Mouse (Mus musculus) limb, embryonic 12.5 days (tissue): ENCODE results near the gene Wars. TPM values are rescaled to one million over a fixed set of nuclear protein-coding genes. Genes with fewer than 3 reads are reported as not detected.

Experiments used
- ATAC-seq: fragments of 200-750 bp; cut with Nextera tagmentation; 2 replicates; pipeline ENCODE4 v1.8.0; 2017; ENCODE audit warnings: low read depth, moderate TSS enrichment; ENCODE audit not compliant: insufficient number of reproducible peaks, insufficient read depth, low FRiP score, low TSS enrichment
- H3K27ac ChIP-seq: fragments of 300-500 bp; sonication (generic); 2 replicates; pipeline ENCODE4 v1.5.1; 2016; ENCODE audit warnings: mild to moderate bottlenecking, moderate library complexity
- H3K27me3 ChIP-seq: fragments of 300-500 bp; sonication (generic); 2 replicates; pipeline ENCODE4 v1.6.1; 2016; ENCODE audit warnings: mild to moderate bottlenecking, moderate library complexity
- H3K36me3 ChIP-seq: fragments of 300-500 bp; sonication (generic); 2 replicates; pipeline ENCODE4 v1.6.1; 2016; ENCODE audit warnings: mild to moderate bottlenecking, moderate library complexity
- H3K4me1 ChIP-seq: fragments of 300-500 bp; sonication (generic); replicated peaks from 2 replicates; pipeline ENCODE4 v1.6.1; 2016
- H3K4me2 ChIP-seq: fragments of 300-500 bp; sonication (generic); 2 replicates; pipeline ENCODE4 v1.6.1; 2016; ENCODE audit warnings: mild to moderate bottlenecking, moderate library complexity
- H3K4me3 ChIP-seq: fragments of 300-500 bp; sonication (generic); replicated peaks from 2 replicates; pipeline ENCODE4 v1.5.1; 2016; ENCODE audit warnings: mild to moderate bottlenecking
- H3K9ac ChIP-seq: fragments of 300-500 bp; sonication (generic); replicated peaks from 2 replicates; pipeline ENCODE4 v1.6.1; 2016; ENCODE audit warnings: mild to moderate bottlenecking, moderate library complexity
- H3K9me3 ChIP-seq: fragments of 300-500 bp; sonication (generic); 2 replicates; pipeline ENCODE4 v1.6.1; 2016; ENCODE audit warnings: mild to moderate bottlenecking, moderate library complexity
- WGBS: fragments of 180-500 bp; shearing (Covaris S2); methylation state at CpG from one replicate; pipeline ENCODE4 v1.1.7; 2016; 5-methylcytosine and 5-hydroxymethylcytosine counted together
- polyA plus RNA-seq: library from polyadenylated mRNA; unstranded; fragments of >200 nt; fragmentation: Nextera tagmentation; extraction: Ambion mirVana; gene quantifications from 2 replicates; pipeline ENCODE4 v1.2.1, GENCODE M21; 2016

Wars gene
- polyA plus RNA-seq: 97.0 and 98.2 TPM in 2 replicates

GRCm38 (mm10) chr12:108893715-108894431 lies at the start of gene Wars:
Gene Wars, minus strand, starts transcription at chr12:108894174.
- no peak within 1 kb of the TSS for H3K27ac ChIP-seq
- whole genome bisulfite sequencing: 1% methylated on average over 56 of the region's 58 CpGs
- H3K9me3 ChIP-seq: no peaks in the 10 kb centered on the region
- no peaks in the 10 kb centered on the region for H3K27me3 ChIP-seq
- H3K9ac ChIP-seq: peak within 1 kb of the TSS; percentile 72
- ATAC-seq: peak; percentile 99
- H3K4me2 ChIP-seq: peak within 1 kb of the TSS; percentile 97
- peak within 1 kb of the TSS; percentile 88 for H3K4me3 ChIP-seq
- H3K4me1 ChIP-seq: peaks cover 21% of the 10 kb centered on the region
- peaks cover 19% of the 10 kb centered on the region; the same call in 1 of the 2 replicates for H3K36me3 ChIP-seq

GRCm38 (mm10) chr12:108942203-108942923 lies 48.4 kb upstream of the Wars start:
- Histone ChIP-seq H3K4me1 (peaks cover 4% of the 10 kb centered on the region), H3K36me3 (no peaks in the 10 kb centered on the region), H3K4me3 (no peak overlapping the region), H3K9ac (no peak overlapping the region), H3K27ac (no peak overlapping the region), H3K27me3 (no peaks in the 10 kb centered on the region), H3K4me2 (no peak overlapping the region), H3K9me3 (no peaks in the 10 kb centered on the region)
- 84% methylated on average over 14 of the region's 14 CpGs for WGBS
- ATAC-seq: no peak

GRCm38 (mm10) chr12:108941282-108941681 lies 47.3 kb upstream of the Wars start:
- Histone ChIP-seq H3K4me3 (no peak overlapping the region), H3K4me2 (no peak overlapping the region), H3K9ac (no peak overlapping the region), H3K4me1 (peaks cover 10% of the 10 kb centered on the region), H3K27ac (no peak overlapping the region), H3K36me3 (no peaks in the 10 kb centered on the region), H3K9me3 (no peaks in the 10 kb centered on the region), H3K27me3 (no peaks in the 10 kb centered on the region)
- WGBS: 54% methylated on average over 2 of the region's 2 CpGs
- no peak for ATAC-seq

GRCm38 (mm10) chr12:108940255-108940654 lies 46.3 kb upstream of the Wars start:
- no peaks in the 10 kb centered on the region for H3K27me3 ChIP-seq
- H3K27ac ChIP-seq: no peak overlapping the region
- H3K9me3 ChIP-seq: no peaks in the 10 kb centered on the region
- 68% methylated on average over 1 of the region's 1 CpGs for WGBS
- no peak for ATAC-seq
- no peaks in the 10 kb centered on the region for H3K36me3 ChIP-seq
- H3K9ac ChIP-seq: no peak overlapping the region
- no peak overlapping the region for H3K4me3 ChIP-seq
- H3K4me1 ChIP-seq: peaks cover 10% of the 10 kb centered on the region
- H3K4me2 ChIP-seq: no peak overlapping the region

- H3K27me3 ChIP-seq: no peaks in the 10 kb centered on the region
- H3K36me3 ChIP-seq: no peaks in the 10 kb centered on the region
- peaks cover 12% of the 10 kb centered on the region for H3K4me1 ChIP-seq
- no peak overlapping the region for H3K27ac ChIP-seq
- H3K4me2 ChIP-seq: no peak overlapping the region
- H3K9me3 ChIP-seq: no peaks in the 10 kb centered on the region
- WGBS: 86% methylated on average over 9 of the region's 9 CpGs
- ATAC-seq: no peak
- H3K4me3 ChIP-seq: no peak overlapping the region
- no peak overlapping the region for H3K9ac ChIP-seq
These were observed 45.3 kb upstream of the Wars start for GRCm38 (mm10) chr12:108939317-108939716.

- 86% methylated on average over 5 of the region's 5 CpGs for WGBS
- H3K4me1 ChIP-seq: peaks cover 17% of the 10 kb centered on the region
- no peak overlapping the region for H3K4me2 ChIP-seq
- H3K27ac ChIP-seq: no peak overlapping the region
- no peak overlapping the region for H3K9ac ChIP-seq
- ATAC-seq: no peak
- no peaks in the 10 kb centered on the region for H3K36me3 ChIP-seq
- H3K27me3 ChIP-seq: no peaks in the 10 kb centered on the region
- H3K4me3 ChIP-seq: no peak overlapping the region
- no peaks in the 10 kb centered on the region for H3K9me3 ChIP-seq
These were observed 44.9 kb upstream of the Wars start for GRCm38 (mm10) chr12:108938844-108939243.

GRCm38 (mm10) chr12:108937506-108937905 lies 43.5 kb upstream of the Wars start:
- H3K4me1 ChIP-seq: peaks cover 21% of the 10 kb centered on the region
- no peak overlapping the region for H3K4me2 ChIP-seq
- H3K27me3 ChIP-seq: no peaks in the 10 kb centered on the region
- WGBS: 59% methylated on average over 4 of the region's 4 CpGs
- no peak overlapping the region for H3K4me3 ChIP-seq
- no peaks in the 10 kb centered on the region for H3K36me3 ChIP-seq
- no peak overlapping the region for H3K27ac ChIP-seq
- H3K9ac ChIP-seq: no peak overlapping the region
- H3K9me3 ChIP-seq: no peaks in the 10 kb centered on the region
- no peak for ATAC-seq

- no peak overlapping the region for H3K4me3 ChIP-seq
- no peak overlapping the region for H3K27ac ChIP-seq
- 50% methylated on average over 6 of the region's 6 CpGs for WGBS
- H3K4me1 ChIP-seq: peaks cover 24% of the 10 kb centered on the region
- no peaks in the 10 kb centered on the region for H3K36me3 ChIP-seq
- ATAC-seq: no peak
- H3K9me3 ChIP-seq: no peaks in the 10 kb centered on the region
- H3K9ac ChIP-seq: no peak overlapping the region
- H3K4me2 ChIP-seq: no peak overlapping the region
- no peaks in the 10 kb centered on the region for H3K27me3 ChIP-seq
These were observed 42.9 kb upstream of the Wars start for GRCm38 (mm10) chr12:108936834-108937233.

GRCm38 (mm10) chr12:108934231-108934630 lies 40.3 kb upstream of the Wars start:
- Histone ChIP-seq H3K9ac (no peak overlapping the region), H3K27ac (peak overlapping the region; percentile 62; the same call in 1 of the 2 replicates), H3K4me3 (no peak overlapping the region), H3K9me3 (no peaks in the 10 kb centered on the region), H3K36me3 (no peaks in the 10 kb centered on the region), H3K4me1 (peaks cover 24% of the 10 kb centered on the region), H3K27me3 (no peaks in the 10 kb centered on the region), H3K4me2 (no peak overlapping the region)
- ATAC-seq: no peak
- 69% methylated on average over 6 of the region's 6 CpGs for WGBS

GRCm38 (mm10) chr12:108932113-108932512 lies 38.1 kb upstream of the Wars start:
- H3K4me2 ChIP-seq: no peak overlapping the region
- H3K9me3 ChIP-seq: no peaks in the 10 kb centered on the region
- no peaks in the 10 kb centered on the region for H3K36me3 ChIP-seq
- no peak for ATAC-seq
- H3K27me3 ChIP-seq: no peaks in the 10 kb centered on the region
- no peak overlapping the region for H3K27ac ChIP-seq
- no peak overlapping the region for H3K9ac ChIP-seq
- 30% methylated on average over 2 of the region's 3 CpGs for WGBS
- H3K4me1 ChIP-seq: peaks cover 25% of the 10 kb centered on the region
- no peak overlapping the region for H3K4me3 ChIP-seq

- H3K36me3 ChIP-seq: no peaks in the 10 kb centered on the region
- H3K9me3 ChIP-seq: no peaks in the 10 kb centered on the region
- H3K4me2 ChIP-seq: no peak overlapping the region
- no peak for ATAC-seq
- 67% methylated on average over 7 of the region's 7 CpGs for WGBS
- H3K4me3 ChIP-seq: no peak overlapping the region
- H3K9ac ChIP-seq: no peak overlapping the region
- peaks cover 21% of the 10 kb centered on the region for H3K4me1 ChIP-seq
- H3K27ac ChIP-seq: no peak overlapping the region
- H3K27me3 ChIP-seq: no peaks in the 10 kb centered on the region
These were observed 37.5 kb upstream of the Wars start for GRCm38 (mm10) chr12:108931341-108932053.
